Mouse (Mus musculus): ENCODE measurements at regions not wholly inside any gene's neighbourhood (a gene's known extent, or its start where the extent isn't known, plus 50 kb on each side); places are given as distances from the start of the nearest gene placed in this dataset.

DNA sequence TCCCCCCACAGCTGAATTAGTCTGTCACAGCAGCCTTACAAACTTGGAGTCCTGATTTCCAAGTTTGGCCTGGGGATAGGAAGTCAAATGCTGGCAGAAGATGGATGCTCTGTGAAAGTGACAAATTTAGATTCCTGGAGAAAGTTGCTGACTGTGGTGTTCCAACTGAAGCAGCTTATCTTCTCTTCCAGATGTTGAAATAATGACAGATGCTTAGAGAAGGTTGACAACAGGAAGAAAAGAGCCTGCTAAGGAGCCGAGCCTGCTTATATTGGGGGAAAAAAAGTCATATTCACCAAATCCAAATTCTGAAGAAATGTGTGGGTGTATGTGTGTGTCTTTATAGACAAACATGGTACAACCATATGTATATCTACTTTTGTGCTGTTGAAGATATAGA, 1380.4 kb upstream of the Cdh8 start:
- Histone ChIP-seq H3K9me3 (ENCODE audit: control insufficient read depth, low read length) (no peaks in the 10 kb centered on the region), H3K9ac (ENCODE audit: low read depth, low read length) (no peak overlapping the region), H3K27ac (ENCODE audit: low read length) (no peak overlapping the region), H3K4me1 (ENCODE audit: control insufficient read depth, insufficient read depth, low read length) (no peaks in the 10 kb centered on the region), H3K36me3 (ENCODE audit: control insufficient read depth, insufficient read depth, low read length) (no peaks in the 10 kb centered on the region), H3K4me2 (ENCODE audit: low read depth, low read length) (no peak overlapping the region), H3K27me3 (replicated peaks; ENCODE audit: control insufficient read depth, insufficient read depth, low read length) (no peaks in the 10 kb centered on the region), H3K4me3 (ENCODE audit: low read length) (no peak overlapping the region)
- 65% methylated on average over 1 of the region's 1 CpGs for whole genome bisulfite sequencing
- no peak for ATAC-seq

DNA sequence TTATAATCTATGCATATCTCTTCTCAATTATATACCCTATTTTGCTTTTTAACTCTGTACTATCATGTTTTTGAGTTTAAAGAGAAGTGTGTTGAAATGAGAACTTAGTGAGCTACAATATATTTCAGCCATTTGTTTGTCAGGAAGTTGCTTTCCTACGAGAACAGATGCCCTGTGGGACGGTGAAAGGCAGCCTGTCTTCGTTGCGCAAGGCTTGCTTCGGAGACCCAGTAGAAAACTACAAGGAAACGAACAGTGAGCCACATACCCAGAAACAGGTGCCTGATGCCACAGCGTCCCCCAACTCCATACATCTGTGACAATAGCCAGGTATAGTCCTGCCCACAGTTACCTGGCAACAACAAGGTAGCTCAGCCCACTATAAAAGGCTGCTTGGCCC, 1377.7 kb upstream of the Cdh8 start:
- H3K4me2 ChIP-seq (ENCODE audit: low read depth, low read length): no peak overlapping the region
- no peaks in the 10 kb centered on the region for H3K9me3 ChIP-seq (ENCODE audit: control insufficient read depth, low read length)
- H3K4me3 ChIP-seq (ENCODE audit: low read length): no peak overlapping the region
- H3K27me3 ChIP-seq (replicated peaks; ENCODE audit: control insufficient read depth, insufficient read depth, low read length): no peaks in the 10 kb centered on the region
- no peaks in the 10 kb centered on the region for H3K4me1 ChIP-seq (ENCODE audit: control insufficient read depth, insufficient read depth, low read length)
- no peak overlapping the region for H3K9ac ChIP-seq (ENCODE audit: low read depth, low read length)
- H3K36me3 ChIP-seq (ENCODE audit: control insufficient read depth, insufficient read depth, low read length): no peaks in the 10 kb centered on the region
- ATAC-seq: no peak
- 79% methylated on average over 7 of the region's 7 CpGs for WGBS
- H3K27ac ChIP-seq (ENCODE audit: low read length): no peak overlapping the region

DNA sequence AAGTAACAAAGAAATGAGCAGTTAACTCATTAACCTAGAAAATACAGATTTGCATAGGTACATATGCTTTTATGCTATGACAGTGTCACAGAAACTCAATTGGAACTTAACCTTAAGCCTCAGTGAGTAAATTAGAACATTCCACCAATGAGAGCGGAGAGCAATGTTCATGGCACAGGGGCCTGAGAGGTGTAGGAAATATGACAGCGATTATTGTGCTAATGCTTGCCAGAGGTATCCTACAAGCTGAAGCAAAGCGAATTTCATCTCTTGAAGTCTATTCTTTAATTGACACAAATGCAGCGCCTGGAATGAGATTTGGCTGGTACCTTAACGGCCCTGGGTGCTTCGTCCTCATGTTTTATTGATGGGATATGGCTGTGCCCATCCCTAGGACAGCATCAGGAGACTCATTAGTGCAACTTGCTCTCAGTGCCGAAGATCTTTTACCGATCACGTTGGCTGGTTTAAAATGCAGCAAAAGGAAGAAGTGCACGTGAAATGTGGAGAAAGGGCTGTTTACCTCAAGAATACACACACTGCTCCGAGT, 1374.4 kb upstream of the Cdh8 start:
- WGBS: 77% methylated on average over 11 of the region's 11 CpGs
- no peak overlapping the region for H3K9ac ChIP-seq (ENCODE audit: low read depth, low read length)
- H3K27me3 ChIP-seq (replicated peaks; ENCODE audit: control insufficient read depth, insufficient read depth, low read length): no peaks in the 10 kb centered on the region
- H3K9me3 ChIP-seq (ENCODE audit: control insufficient read depth, low read length): no peaks in the 10 kb centered on the region
- no peak overlapping the region for H3K4me3 ChIP-seq (ENCODE audit: low read length)
- no peak for ATAC-seq
- H3K4me1 ChIP-seq (ENCODE audit: control insufficient read depth, insufficient read depth, low read length): no peaks in the 10 kb centered on the region
- no peaks in the 10 kb centered on the region for H3K36me3 ChIP-seq (ENCODE audit: control insufficient read depth, insufficient read depth, low read length)
- no peak overlapping the region for H3K27ac ChIP-seq (ENCODE audit: low read length)
- H3K4me2 ChIP-seq (ENCODE audit: low read depth, low read length): no peak overlapping the region

DNA sequence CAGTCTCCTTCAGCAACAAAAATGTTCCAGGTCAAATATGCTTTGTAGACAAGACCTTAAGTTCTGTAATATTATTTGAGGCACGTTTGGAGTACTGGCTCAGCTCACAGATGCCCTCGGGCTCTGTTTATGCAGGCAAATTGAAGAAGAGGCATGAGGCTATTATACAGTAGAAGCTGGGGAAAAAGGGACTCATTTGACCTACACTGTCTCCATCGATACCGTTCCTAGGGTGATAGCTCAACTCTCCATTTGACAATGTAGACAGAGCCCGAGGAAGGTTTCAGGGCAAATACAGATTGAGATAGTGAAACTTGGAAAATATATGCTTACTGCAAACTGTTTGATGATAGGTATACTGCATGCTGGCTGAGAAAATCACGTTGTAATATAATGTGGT, 1371.9 kb upstream of the Cdh8 start:
- H3K27ac ChIP-seq (ENCODE audit: low read length): no peak overlapping the region
- no peaks in the 10 kb centered on the region for H3K36me3 ChIP-seq (ENCODE audit: control insufficient read depth, insufficient read depth, low read length)
- no peak overlapping the region for H3K4me2 ChIP-seq (ENCODE audit: low read depth, low read length)
- H3K4me1 ChIP-seq (ENCODE audit: control insufficient read depth, insufficient read depth, low read length): no peaks in the 10 kb centered on the region
- H3K9me3 ChIP-seq (ENCODE audit: control insufficient read depth, low read length): no peaks in the 10 kb centered on the region
- H3K4me3 ChIP-seq (ENCODE audit: low read length): no peak overlapping the region
- WGBS: 73% methylated on average over 6 of the region's 6 CpGs
- no peak overlapping the region for H3K9ac ChIP-seq (ENCODE audit: low read depth, low read length)
- ATAC-seq: no peak
- H3K27me3 ChIP-seq (replicated peaks; ENCODE audit: control insufficient read depth, insufficient read depth, low read length): no peaks in the 10 kb centered on the region

DNA sequence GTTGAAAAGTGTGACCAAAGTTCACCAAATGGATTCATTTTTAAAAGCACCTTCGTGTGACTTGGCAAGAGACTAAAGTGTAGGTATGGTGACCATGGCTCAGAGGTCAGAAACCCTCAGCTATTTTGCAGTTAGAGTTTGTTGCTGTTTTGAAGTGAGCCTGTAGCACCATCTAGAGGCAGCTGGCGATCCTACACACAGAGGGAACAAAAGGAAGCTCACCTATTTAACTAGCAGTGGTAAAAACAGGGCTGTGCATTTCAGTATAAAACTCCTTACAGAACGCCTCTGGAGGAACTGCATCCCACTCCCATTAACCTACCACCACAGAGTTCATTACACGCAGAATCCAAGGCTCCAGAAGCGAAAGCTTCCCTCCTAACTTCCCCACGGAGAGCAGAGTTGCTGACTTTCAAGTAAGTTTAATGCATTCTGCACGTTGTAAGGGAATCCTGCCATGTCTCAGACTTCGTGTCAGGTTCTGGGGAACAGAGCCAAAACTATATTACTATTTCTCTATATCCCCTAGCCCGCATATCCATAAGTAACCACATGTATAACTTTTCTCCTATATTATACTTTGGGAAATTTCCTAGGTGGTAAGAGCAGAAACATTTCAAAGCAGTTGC, 1356.6 kb upstream of the Cdh8 start:
- Histone ChIP-seq H3K9me3 (ENCODE audit: control insufficient read depth, low read length) (no peaks in the 10 kb centered on the region), H3K4me2 (ENCODE audit: low read depth, low read length) (0 out of 2 replicates have a peak overlapping the region, but pooled peaks have one; percentile 28), H3K4me3 (ENCODE audit: low read length) (no peak overlapping the region), H3K9ac (ENCODE audit: low read depth, low read length) (no peak overlapping the region), H3K36me3 (ENCODE audit: control insufficient read depth, insufficient read depth, low read length) (no peaks in the 10 kb centered on the region), H3K4me1 (ENCODE audit: control insufficient read depth, insufficient read depth, low read length) (no peaks in the 10 kb centered on the region), H3K27ac (ENCODE audit: low read length) (no peak overlapping the region), H3K27me3 (replicated peaks; ENCODE audit: control insufficient read depth, insufficient read depth, low read length) (no peaks in the 10 kb centered on the region)
- ATAC-seq: peak; percentile 68; the same call in 1 of the 2 replicates
- 22% methylated on average over 9 of the region's 9 CpGs for WGBS

DNA sequence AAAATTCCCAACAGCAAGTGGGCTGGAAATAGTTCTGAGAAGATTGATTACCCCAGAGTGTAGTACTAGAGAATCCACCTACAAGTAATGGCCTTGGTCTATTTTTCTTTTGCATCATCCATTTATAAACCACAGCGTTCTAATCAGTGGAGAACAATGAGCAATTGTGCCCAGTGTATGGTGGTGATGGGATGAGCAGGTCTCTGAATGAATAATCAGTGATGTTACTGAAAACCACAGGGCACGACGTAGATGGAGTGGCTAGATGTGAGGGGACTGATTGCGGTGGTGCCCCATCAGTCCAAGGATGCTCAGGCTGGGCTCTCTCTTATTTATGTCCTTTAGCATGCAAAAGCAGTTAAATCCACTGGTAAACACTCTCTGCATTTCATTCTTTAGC, 1353.3 kb upstream of the Cdh8 start:
- no peak overlapping the region for H3K27ac ChIP-seq (ENCODE audit: low read length)
- H3K4me1 ChIP-seq (ENCODE audit: control insufficient read depth, insufficient read depth, low read length): no peaks in the 10 kb centered on the region
- no peaks in the 10 kb centered on the region for H3K27me3 ChIP-seq (replicated peaks; ENCODE audit: control insufficient read depth, insufficient read depth, low read length)
- 67% methylated on average over 4 of the region's 4 CpGs for WGBS
- H3K4me2 ChIP-seq (ENCODE audit: low read depth, low read length): no peak overlapping the region
- H3K36me3 ChIP-seq (ENCODE audit: control insufficient read depth, insufficient read depth, low read length): no peaks in the 10 kb centered on the region
- H3K9me3 ChIP-seq (ENCODE audit: control insufficient read depth, low read length): no peaks in the 10 kb centered on the region
- H3K4me3 ChIP-seq (ENCODE audit: low read length): no peak overlapping the region
- ATAC-seq: no peak
- no peak overlapping the region for H3K9ac ChIP-seq (ENCODE audit: low read depth, low read length)

DNA sequence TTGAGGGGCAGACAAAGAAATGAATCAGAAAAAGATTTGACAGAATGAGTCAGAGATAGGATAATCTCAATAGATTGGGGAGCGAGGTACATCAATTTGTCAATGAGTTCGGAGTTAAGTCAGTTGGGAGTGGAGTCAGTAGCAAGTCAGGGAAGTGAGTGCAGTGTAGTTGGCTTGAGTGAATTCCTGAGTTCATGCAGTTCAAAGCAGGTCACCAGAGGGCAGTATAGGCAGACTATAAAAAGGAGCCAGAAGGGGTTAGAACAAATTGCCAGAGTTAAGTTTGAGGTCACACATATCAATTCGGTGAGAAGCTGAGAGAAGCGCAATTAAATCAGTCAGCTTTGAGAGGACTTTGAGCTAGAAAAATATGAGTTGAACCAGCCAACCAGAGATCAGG, 1317.7 kb upstream of the Cdh8 start:
- Histone ChIP-seq H3K4me2 (ENCODE audit: low read depth, low read length) (no peak overlapping the region), H3K27me3 (replicated peaks; ENCODE audit: control insufficient read depth, insufficient read depth, low read length) (no peaks in the 10 kb centered on the region), H3K9ac (ENCODE audit: low read depth, low read length) (no peak overlapping the region), H3K4me1 (ENCODE audit: control insufficient read depth, insufficient read depth, low read length) (no peaks in the 10 kb centered on the region), H3K27ac (ENCODE audit: low read length) (no peak overlapping the region), H3K9me3 (ENCODE audit: control insufficient read depth, low read length) (no peaks in the 10 kb centered on the region), H3K4me3 (ENCODE audit: low read length) (no peak overlapping the region), H3K36me3 (ENCODE audit: control insufficient read depth, insufficient read depth, low read length) (no peaks in the 10 kb centered on the region)
- no peak for ATAC-seq
- 74% methylated on average over 4 of the region's 4 CpGs for WGBS

DNA sequence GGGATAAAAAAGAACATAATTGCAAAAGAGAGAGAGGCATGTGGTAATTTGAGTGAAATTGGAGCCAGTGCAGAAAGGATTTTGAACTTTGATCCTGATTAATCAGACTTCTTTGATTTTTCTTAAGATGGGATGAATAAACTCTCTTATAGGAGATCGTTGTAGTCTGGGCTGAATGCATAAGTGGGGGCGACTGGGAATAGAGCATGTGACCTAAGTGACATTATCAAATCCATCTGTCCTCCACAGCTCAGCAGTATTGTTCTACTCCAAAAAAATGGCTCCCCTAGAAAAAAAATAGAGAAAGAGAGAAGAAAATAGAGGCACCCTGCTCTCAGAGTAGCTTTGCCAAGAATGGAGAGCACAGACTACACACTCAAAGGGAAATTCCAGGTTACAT, 1286.1 kb upstream of the Cdh8 start:
- no peak overlapping the region for H3K4me2 ChIP-seq (ENCODE audit: low read depth, low read length)
- 67% methylated on average over 2 of the region's 2 CpGs for WGBS
- no peak overlapping the region for H3K9ac ChIP-seq (ENCODE audit: low read depth, low read length)
- no peaks in the 10 kb centered on the region for H3K36me3 ChIP-seq (ENCODE audit: control insufficient read depth, insufficient read depth, low read length)
- H3K4me3 ChIP-seq (ENCODE audit: low read length): no peak overlapping the region
- no peak overlapping the region for H3K27ac ChIP-seq (ENCODE audit: low read length)
- H3K9me3 ChIP-seq (ENCODE audit: control insufficient read depth, low read length): no peaks in the 10 kb centered on the region
- no peak for ATAC-seq
- no peaks in the 10 kb centered on the region for H3K4me1 ChIP-seq (ENCODE audit: control insufficient read depth, insufficient read depth, low read length)
- H3K27me3 ChIP-seq (replicated peaks; ENCODE audit: control insufficient read depth, insufficient read depth, low read length): no peaks in the 10 kb centered on the region

DNA sequence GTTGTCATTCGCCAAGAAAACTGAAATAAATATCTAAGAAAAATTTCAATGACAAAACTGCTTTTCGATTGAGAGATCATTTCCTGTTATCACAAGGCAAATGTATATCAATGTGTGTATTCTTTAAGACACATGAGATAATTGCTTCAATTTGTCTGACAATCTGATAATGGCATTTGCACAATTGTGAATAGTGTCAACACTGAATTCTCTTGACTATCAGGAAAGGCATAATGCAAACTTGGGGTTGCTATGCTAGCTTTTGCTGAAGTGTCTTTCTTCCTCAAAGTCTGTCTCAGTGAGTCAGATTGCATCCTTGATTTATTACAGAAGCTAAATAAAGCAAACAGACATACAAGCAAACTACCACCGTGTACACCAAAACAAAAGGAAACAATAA, 1278.8 kb upstream of the Cdh8 start:
- Histone ChIP-seq H3K9me3 (ENCODE audit: control insufficient read depth, low read length) (no peaks in the 10 kb centered on the region), H3K27me3 (replicated peaks; ENCODE audit: control insufficient read depth, insufficient read depth, low read length) (no peaks in the 10 kb centered on the region), H3K4me3 (ENCODE audit: low read length) (no peak overlapping the region), H3K36me3 (ENCODE audit: control insufficient read depth, insufficient read depth, low read length) (no peaks in the 10 kb centered on the region), H3K9ac (ENCODE audit: low read depth, low read length) (no peak overlapping the region), H3K4me2 (ENCODE audit: low read depth, low read length) (no peak overlapping the region), H3K27ac (ENCODE audit: low read length) (no peak overlapping the region), H3K4me1 (ENCODE audit: control insufficient read depth, insufficient read depth, low read length) (no peaks in the 10 kb centered on the region)
- no peak for ATAC-seq
- WGBS: 67% methylated on average over 3 of the region's 3 CpGs

DNA sequence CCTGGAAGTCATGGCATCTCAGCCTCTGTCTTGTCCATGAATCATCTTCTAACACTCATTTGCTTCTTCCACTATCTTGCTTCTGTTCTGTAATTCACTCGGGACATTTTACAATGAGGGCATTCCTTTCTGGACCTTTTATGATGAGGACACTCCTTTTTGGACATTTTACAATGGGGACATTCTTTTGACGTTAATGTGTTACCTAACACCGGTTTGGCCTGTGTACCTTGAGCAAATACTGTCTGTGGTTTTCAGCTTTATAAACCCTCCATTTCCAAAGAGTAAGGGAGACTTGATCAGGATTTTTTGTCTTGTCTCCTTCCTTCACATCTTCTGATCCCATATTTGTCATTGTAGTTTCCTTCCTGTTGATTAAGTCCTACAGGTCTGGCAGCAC, 1262.3 kb upstream of the Cdh8 start:
- H3K9ac ChIP-seq (ENCODE audit: low read depth, low read length): no peak overlapping the region
- H3K4me2 ChIP-seq (ENCODE audit: low read depth, low read length): no peak overlapping the region
- H3K9me3 ChIP-seq (ENCODE audit: control insufficient read depth, low read length): no peaks in the 10 kb centered on the region
- no peaks in the 10 kb centered on the region for H3K36me3 ChIP-seq (ENCODE audit: control insufficient read depth, insufficient read depth, low read length)
- no peaks in the 10 kb centered on the region for H3K27me3 ChIP-seq (replicated peaks; ENCODE audit: control insufficient read depth, insufficient read depth, low read length)
- H3K27ac ChIP-seq (ENCODE audit: low read length): no peak overlapping the region
- 62% methylated on average over 3 of the region's 3 CpGs for WGBS
- peak; percentile 55; the same call in 1 of the 2 replicates for ATAC-seq
- H3K4me3 ChIP-seq (ENCODE audit: low read length): no peak overlapping the region
- H3K4me1 ChIP-seq (ENCODE audit: control insufficient read depth, insufficient read depth, low read length): no peaks in the 10 kb centered on the region

All from intestine, embryonic 16.5 days (tissue).